Mouse (Mus musculus) lung, embryonic 14.5 days (tissue): ENCODE measurements around the gene Rnase2b. TPM values are rescaled to one million over a fixed set of nuclear protein-coding genes. Genes with fewer than 3 reads are reported as not detected.
"Not testable (repeated sequence)": the region's sequence is repeated elsewhere in the genome, so short reads cannot be mapped to it uniquely, and the experiment has no call there.

Experiments used
- ATAC-seq: fragments of 200-750 bp; cut with Nextera tagmentation; 2 replicates; pipeline ENCODE4 v1.8.0; 2017; ENCODE audit warnings: mild to moderate bottlenecking, moderate TSS enrichment, moderate library complexity; ENCODE audit not compliant: insufficient read depth
- DNase-seq: peaks from one replicate; pipeline ENCODE4 v3.0.0-alpha.2; 2015
- H3K27ac ChIP-seq: fragments of 300-500 bp; sonication (generic); 2 replicates; pipeline ENCODE4 v1.5.1; 2014; ENCODE audit warnings: low read depth, mild to moderate bottlenecking, moderate library complexity
- H3K27me3 ChIP-seq: fragments of 300-500 bp; sonication (generic); 2 replicates; pipeline ENCODE4 v1.6.1; 2014; ENCODE audit warnings: low read length, control low read depth; ENCODE audit not compliant: insufficient read depth
- H3K36me3 ChIP-seq: fragments of 300-500 bp; sonication (generic); 2 replicates; pipeline ENCODE4 v1.6.1; 2014; ENCODE audit warnings: control low read depth; ENCODE audit not compliant: insufficient read depth
- H3K4me1 ChIP-seq: fragments of 300-500 bp; sonication (generic); 2 replicates; pipeline ENCODE4 v1.6.1; 2014; ENCODE audit warnings: antibody characterized with exemption, control low read depth; ENCODE audit not compliant: insufficient read depth
- H3K4me2 ChIP-seq: fragments of 300-500 bp; sonication (generic); 2 replicates; pipeline ENCODE4 v1.6.1; 2014; ENCODE audit warnings: mild to moderate bottlenecking
- H3K4me3 ChIP-seq: fragments of 300-500 bp; sonication (generic); 2 replicates; pipeline ENCODE4 v1.5.1; 2014; ENCODE audit warnings: low read depth, low read length
- H3K9ac ChIP-seq: fragments of 300-500 bp; sonication (generic); 2 replicates; pipeline ENCODE4 v1.6.1; 2014
- H3K9me3 ChIP-seq: fragments of 300-500 bp; sonication (generic); 2 replicates; pipeline ENCODE4 v1.6.1; 2016; ENCODE audit warnings: low read depth, low read length, control low read depth
- CTCF ChIP-seq: IDR thresholded peaks from 2 replicates; pipeline ENCODE4 v1.5.1; 2016; ENCODE audit warnings: antibody characterized with exemption, low read depth
- WGBS: fragments of 180-500 bp; shearing (Covaris S2); extraction: QIAGEN DNeasy Blood & Tissue Kit; methylation state at CpG from one replicate; pipeline ENCODE4 v1.1.7; 2014; 5-methylcytosine and 5-hydroxymethylcytosine counted together
- polyA plus RNA-seq: library from polyadenylated mRNA; unstranded; fragments of >200 nt; fragmentation: Nextera tagmentation; extraction: Ambion mirVana; gene quantifications from 2 replicates; pipeline ENCODE4 v1.2.1, GENCODE M21; 2014

Gene Rnase2b
- polyA plus RNA-seq = not detected in 2 replicates

- DNase-seq, H3K36me3 ChIP-seq, H3K27me3 ChIP-seq, H3K9me3 ChIP-seq, H3K4me3 ChIP-seq, H3K9ac ChIP-seq, H3K4me2 ChIP-seq, ATAC-seq, H3K27ac ChIP-seq, H3K4me1 ChIP-seq: not testable (repeated sequence)
- WGBS = 89% methylated on average over 3 of the region's 3 CpGs
Measured at GRCm38 (mm10) chr14:51161976-51162375, at the start of gene Rnase2b. Gene Rnase2b, plus strand, starts transcription at chr14:51162260.

GRCm38 (mm10) chr14:51113476-51113875 is 48.6 kb upstream of the Rnase2b start:
- Histone ChIP-seq H3K4me1 (no peaks in the 10 kb centered on the region), H3K4me2 (no peak overlapping the region)
- DNase-seq = no peak

GRCm38 (mm10) chr14:51113916-51114560 is 48.0 kb upstream of the Rnase2b start, which contains the start of gene Eddm3b:
Gene Eddm3b, plus strand, starts transcription at chr14:51114426.
- TF ChIP-seq CTCF = no peak
- Histone ChIP-seq H3K9me3 (no peaks in the 10 kb centered on the region), H3K4me3 (no peak within 1 kb of the TSS), H3K4me1 (no peaks in the 10 kb centered on the region), H3K9ac (no peak within 1 kb of the TSS), H3K27ac (no peak within 1 kb of the TSS), H3K4me2 (no peak within 1 kb of the TSS), H3K36me3 (no peaks in the 10 kb centered on the region), H3K27me3 (no peaks in the 10 kb centered on the region)
- DNase-seq = no peak
- 44% methylated on average over 12 of the region's 12 CpGs for WGBS
- ATAC-seq = no peak

More at GRCm38 (mm10) chr14:51113476-51113875, 48.6 kb upstream of the Rnase2b start:
- Histone ChIP-seq H3K9me3 (no peaks in the 10 kb centered on the region), H3K9ac (no peak overlapping the region), H3K27me3 (no peaks in the 10 kb centered on the region), H3K4me3 (no peak overlapping the region), H3K36me3 (no peaks in the 10 kb centered on the region), H3K27ac (no peak overlapping the region)
- TF ChIP-seq CTCF = no peak
- WGBS = 41% methylated on average over 9 of the region's 9 CpGs
- ATAC-seq = no peak

GRCm38 (mm10) chr14:51125684-51126083 is 36.4 kb upstream of the Rnase2b start:
- Histone ChIP-seq H3K4me1 (no peaks in the 10 kb centered on the region), H3K27me3 (no peaks in the 10 kb centered on the region)
- WGBS = 83% methylated on average over 6 of the region's 6 CpGs

GRCm38 (mm10) chr14:51127648-51128258 is 34.3 kb upstream of the Rnase2b start:
- no peak for TF ChIP-seq CTCF
- ATAC-seq = peak; percentile 56; the same call in 1 of the 2 replicates
- WGBS = 59% methylated on average over 2 of the region's 2 CpGs

More at GRCm38 (mm10) chr14:51125684-51126083, 36.4 kb upstream of the Rnase2b start:
- no peak overlapping the region for H3K27ac ChIP-seq
- ATAC-seq = no peak
- no peaks in the 10 kb centered on the region for H3K36me3 ChIP-seq
- no peaks in the 10 kb centered on the region for H3K9me3 ChIP-seq
- no peak overlapping the region for H3K4me3 ChIP-seq
- no peak overlapping the region for H3K9ac ChIP-seq
- H3K4me2 ChIP-seq = no peak overlapping the region
- no peak for TF ChIP-seq CTCF
- DNase-seq = no peak

GRCm38 (mm10) chr14:51128775-51129623 is 33.1 kb upstream of the Rnase2b start:
- Histone ChIP-seq H3K4me2 (no peak overlapping the region), H3K4me3 (no peak overlapping the region), H3K36me3 (no peaks in the 10 kb centered on the region), H3K9ac (no peak overlapping the region), H3K27ac (no peak overlapping the region), H3K9me3 (no peaks in the 10 kb centered on the region), H3K4me1 (no peaks in the 10 kb centered on the region), H3K27me3 (no peaks in the 10 kb centered on the region)
- WGBS = 63% methylated on average over 9 of the region's 9 CpGs
- no peak for TF ChIP-seq CTCF
- no peak for DNase-seq
- no peak for ATAC-seq

More at GRCm38 (mm10) chr14:51127648-51128258, 34.3 kb upstream of the Rnase2b start:
- Histone ChIP-seq H3K4me3 (no peak overlapping the region), H3K4me1 (no peaks in the 10 kb centered on the region), H3K9ac (no peak overlapping the region), H3K27ac (peak overlapping the region; percentile 4; the same call in 1 of the 2 replicates), H3K9me3 (no peaks in the 10 kb centered on the region), H3K27me3 (no peaks in the 10 kb centered on the region), H3K36me3 (no peaks in the 10 kb centered on the region), H3K4me2 (no peak overlapping the region)
- DNase-seq = no peak

- ATAC-seq (no peak), DNase-seq (no peak)
- Histone ChIP-seq H3K4me2 (no peak overlapping the region), H3K27ac (no peak overlapping the region), H3K9ac (no peak overlapping the region), H3K27me3 (no peaks in the 10 kb centered on the region), H3K4me3 (no peak overlapping the region), H3K4me1 (no peaks in the 10 kb centered on the region), H3K36me3 (no peaks in the 10 kb centered on the region), H3K9me3 (no peaks in the 10 kb centered on the region)
- 65% methylated on average over 4 of the region's 4 CpGs for WGBS
- TF ChIP-seq CTCF = no peak
Measured at GRCm38 (mm10) chr14:51129624-51129975, 32.5 kb upstream of the Rnase2b start.
